Mouse (Mus musculus) erythroblast, embryonic 14.5 days (primary cell): ENCODE measurements around the gene Cux1.

ENCODE experiments used
- GATA1 ChIP-seq: IDR thresholded peaks from 2 replicates; pipeline ENCODE4 v1.6.1; 2012; ENCODE audit warnings: low read length, inconsistent platforms, mixed read lengths
- TAL1 ChIP-seq: IDR thresholded peaks from 3 replicates; pipeline ENCODE4 v1.6.1; 2012; ENCODE audit warnings: low read length, inconsistent platforms, mixed read lengths

DNA sequence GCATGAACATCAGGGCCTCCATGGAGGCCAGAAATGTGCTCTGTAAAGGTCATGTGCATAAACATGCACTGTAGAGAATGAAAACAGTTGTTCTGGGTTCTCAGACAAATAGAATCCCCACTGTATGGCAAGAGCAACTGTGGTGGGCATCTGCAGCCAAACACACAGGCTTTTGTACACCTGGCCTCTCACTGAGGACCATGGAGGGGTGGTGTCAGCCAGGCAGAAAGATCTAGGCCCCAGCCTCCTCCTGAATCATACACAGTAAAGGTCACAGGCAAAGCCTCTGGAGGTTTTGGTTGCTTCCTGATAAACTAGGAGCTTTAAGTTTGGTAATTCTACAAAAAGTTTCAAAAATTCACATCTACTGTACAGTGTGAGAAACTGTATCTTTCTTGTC is 38.1 kb downstream of the Cux1 start:
- TF ChIP-seq GATA1 (no peak), TAL1 (no peak)
